Mouse (Mus musculus) heart, embryonic 11.5 days (tissue): ENCODE results near the gene Zfp78. TPM values are rescaled to one million over a fixed set of nuclear protein-coding genes. Genes with fewer than 3 reads are reported as not detected.

ENCODE experiments used
- ATAC-seq: fragments of 200-750 bp; cut with Nextera tagmentation; replicated peaks from 2 replicates; pipeline ENCODE4 v1.8.0; 2017; ENCODE audit warnings: moderate library complexity; ENCODE audit not compliant: insufficient number of reproducible peaks, low FRiP score, low TSS enrichment
- H3K27ac ChIP-seq: fragments of 300-500 bp; sonication (generic); 2 replicates; pipeline ENCODE4 v1.5.1; 2014; ENCODE audit warnings: mild to moderate bottlenecking, low read depth, low read length
- H3K27me3 ChIP-seq: fragments of 300-500 bp; sonication (generic); 2 replicates; pipeline ENCODE4 v1.6.1; 2014; ENCODE audit warnings: mild to moderate bottlenecking, low read length, mixed read lengths; ENCODE audit not compliant: control insufficient read depth, insufficient read depth
- H3K36me3 ChIP-seq: fragments of 300-500 bp; sonication (generic); 2 replicates; pipeline ENCODE4 v1.6.1; 2014; ENCODE audit warnings: mild to moderate bottlenecking, low read length, moderate library complexity, mixed read lengths; ENCODE audit not compliant: control insufficient read depth, insufficient read depth
- H3K4me1 ChIP-seq: fragments of 300-500 bp; sonication (generic); 2 replicates; pipeline ENCODE4 v1.6.1; 2014; ENCODE audit warnings: low read length; ENCODE audit not compliant: control insufficient read depth, insufficient read depth
- H3K4me2 ChIP-seq: fragments of 300-500 bp; sonication (generic); 2 replicates; pipeline ENCODE4 v1.6.1; 2014; ENCODE audit warnings: mild to moderate bottlenecking, moderate library complexity
- H3K4me3 ChIP-seq: fragments of 300-500 bp; sonication (generic); 2 replicates; pipeline ENCODE4 v1.5.1; 2014; ENCODE audit warnings: low read depth, low read length
- H3K9ac ChIP-seq: fragments of 300-500 bp; sonication (generic); 2 replicates; pipeline ENCODE4 v1.6.1; 2014; ENCODE audit warnings: mild to moderate bottlenecking, low read depth, low read length, moderate library complexity
- H3K9me3 ChIP-seq: fragments of 300-500 bp; sonication (generic); replicated peaks from 2 replicates; pipeline ENCODE4 v1.6.1; 2016; ENCODE audit warnings: low read length; ENCODE audit not compliant: control insufficient read depth
- WGBS: fragments of 180-500 bp; shearing (Covaris S2); extraction: QIAGEN DNeasy Blood & Tissue Kit; methylation state at CpG from one replicate; pipeline ENCODE4 v1.1.7; 2014; ENCODE audit not compliant: insufficient replicate concordance; 5-methylcytosine and 5-hydroxymethylcytosine counted together
- polyA plus RNA-seq: library from polyadenylated mRNA; unstranded; fragments of >200 nt; fragmentation: Nextera tagmentation; extraction: Ambion mirVana; gene quantifications from 2 replicates; pipeline ENCODE4 v1.2.1, GENCODE M21; 2014

Gene Zfp78
- polyA plus RNA-seq, 1 experiment from 2014 or later, result 1.5 TPM

GRCm38 (mm10) chr7:6381431-6381830, 18.4 kb downstream of the Zfp78 start:
- Histone ChIP-seq H3K4me3 (no peak overlapping the region), H3K27ac (no peak overlapping the region), H3K4me1 (peaks cover 5% of the 10 kb centered on the region), H3K4me2 (no peak overlapping the region), H3K36me3 (no peaks in the 10 kb centered on the region), H3K9ac (no peak overlapping the region), H3K27me3 (no peaks in the 10 kb centered on the region), H3K9me3 (no peaks in the 10 kb centered on the region)
- no peak for ATAC-seq
- WGBS, result 74% methylated on average over 2 of the region's 2 CpGs

GRCm38 (mm10) chr7:6383044-6383455, 20.0 kb downstream of the Zfp78 start, which contains the start of gene Zfp28:
TSS of gene Zfp28 (plus strand) at chr7:6383295.
- Histone ChIP-seq H3K4me1 (peaks cover 5% of the 10 kb centered on the region), H3K36me3 (no peaks in the 10 kb centered on the region), H3K27ac (no peak within 1 kb of the TSS), H3K4me3 (peak within 1 kb of the TSS; percentile 66), H3K9me3 (no peaks in the 10 kb centered on the region), H3K4me2 (peak within 1 kb of the TSS; percentile 87), H3K9ac (peak within 1 kb of the TSS; percentile 83), H3K27me3 (no peaks in the 10 kb centered on the region)
- 0% methylated on average over 28 of the region's 28 CpGs for WGBS
- peak; percentile 98 for ATAC-seq

DNA sequence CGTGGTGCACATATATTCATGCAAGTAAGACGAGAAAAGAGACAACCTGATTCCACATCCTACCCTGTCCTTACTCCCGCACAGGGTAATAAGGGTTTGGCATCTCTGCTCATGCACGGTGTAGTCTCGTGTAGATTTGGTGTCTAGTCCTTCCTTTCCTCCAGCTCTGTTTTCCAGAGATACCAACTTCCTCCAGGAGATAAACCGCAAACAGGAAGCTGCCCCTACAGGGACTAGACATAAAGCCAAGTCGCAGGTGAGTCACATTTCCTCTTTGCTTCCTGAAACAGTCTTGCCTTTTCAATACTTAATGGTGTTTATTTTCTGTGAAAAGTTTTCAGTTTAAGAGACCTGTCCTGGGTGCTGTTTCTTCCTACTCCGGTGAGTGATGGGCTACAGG, 20.9 kb downstream of the Zfp78 start:
- WGBS, result 48% methylated on average over 8 of the region's 8 CpGs
- Histone ChIP-seq H3K27me3 (no peaks in the 10 kb centered on the region), H3K36me3 (no peaks in the 10 kb centered on the region), H3K4me2 (peak overlapping the region; percentile 87), H3K27ac (no peak overlapping the region), H3K9me3 (no peaks in the 10 kb centered on the region), H3K4me1 (peaks cover 5% of the 10 kb centered on the region), H3K9ac (peak overlapping the region; percentile 83; the same call in 1 of the 2 replicates), H3K4me3 (peak overlapping the region; percentile 66)
- ATAC-seq, result no peak

DNA sequence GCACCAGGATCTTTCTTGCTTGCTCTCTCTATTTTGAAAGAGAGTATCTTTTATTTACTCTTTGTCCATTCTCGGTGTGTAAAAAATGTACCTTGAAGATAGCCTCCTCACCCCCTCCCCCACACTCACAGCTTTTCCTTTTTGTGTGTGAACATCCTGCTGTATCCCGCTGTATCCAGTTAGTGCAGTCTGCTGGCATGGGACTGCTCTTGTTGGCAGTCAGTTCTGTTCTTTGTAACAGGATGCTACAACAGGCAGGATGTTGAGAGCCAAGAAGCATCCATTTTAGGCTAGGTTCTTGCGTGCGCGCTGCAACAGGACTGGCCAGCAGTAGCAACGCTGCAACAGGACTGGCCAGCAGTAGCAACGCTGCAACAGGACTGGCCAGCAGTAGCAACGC, 23.9 kb downstream of the Zfp78 start:
- H3K4me3 ChIP-seq, result no peak overlapping the region
- H3K27me3 ChIP-seq, result no peaks in the 10 kb centered on the region
- no peaks in the 10 kb centered on the region for H3K9me3 ChIP-seq
- no peak overlapping the region for H3K9ac ChIP-seq
- H3K36me3 ChIP-seq, result peaks cover 9% of the 10 kb centered on the region; the same call in 1 of the 2 replicates
- no peak for ATAC-seq
- no peak overlapping the region for H3K4me2 ChIP-seq
- 86% methylated on average over 8 of the region's 8 CpGs for WGBS
- H3K4me1 ChIP-seq, result peaks cover 5% of the 10 kb centered on the region
- H3K27ac ChIP-seq, result no peak overlapping the region

DNA sequence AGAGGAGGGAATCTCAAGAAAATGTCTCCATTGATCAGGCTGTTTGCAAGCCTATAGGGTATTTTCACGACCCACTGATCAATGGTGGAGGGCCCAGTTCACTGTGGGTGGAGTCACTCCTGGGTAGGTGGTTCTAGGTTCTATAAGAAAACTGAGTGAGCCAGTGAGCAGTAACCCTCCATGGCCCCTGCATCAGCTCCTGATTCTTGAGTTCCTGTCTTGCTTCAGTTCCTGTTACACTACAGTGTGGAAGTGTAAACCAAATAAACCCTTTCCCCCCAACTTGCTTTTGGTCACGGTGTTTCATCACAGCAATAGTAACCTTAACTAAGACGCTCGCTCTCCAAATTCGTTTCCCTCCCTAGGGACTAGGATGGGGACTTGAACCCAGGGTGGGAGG, 25.9 kb downstream of the Zfp78 start:
- Histone ChIP-seq H3K4me3 (no peak overlapping the region), H3K36me3 (peaks cover 22% of the 10 kb centered on the region), H3K27ac (no peak overlapping the region), H3K9ac (no peak overlapping the region), H3K27me3 (no peaks in the 10 kb centered on the region), H3K4me2 (no peak overlapping the region), H3K4me1 (peaks cover under 1% of the 10 kb centered on the region; the same call in 1 of the 2 replicates), H3K9me3 (no peaks in the 10 kb centered on the region)
- 80% methylated on average over 5 of the region's 5 CpGs for WGBS
- no peak for ATAC-seq

GRCm38 (mm10) chr7:6389449-6389848, 26.4 kb downstream of the Zfp78 start:
- H3K27me3 ChIP-seq, result no peaks in the 10 kb centered on the region
- H3K9ac ChIP-seq, result no peak overlapping the region
- H3K9me3 ChIP-seq, result no peaks in the 10 kb centered on the region
- H3K4me1 ChIP-seq, result no peaks in the 10 kb centered on the region
- peaks cover 26% of the 10 kb centered on the region for H3K36me3 ChIP-seq
- H3K4me2 ChIP-seq, result no peak overlapping the region
- WGBS, result 69% methylated on average over 5 of the region's 5 CpGs
- ATAC-seq, result no peak
- H3K27ac ChIP-seq, result no peak overlapping the region
- H3K4me3 ChIP-seq, result no peak overlapping the region

DNA sequence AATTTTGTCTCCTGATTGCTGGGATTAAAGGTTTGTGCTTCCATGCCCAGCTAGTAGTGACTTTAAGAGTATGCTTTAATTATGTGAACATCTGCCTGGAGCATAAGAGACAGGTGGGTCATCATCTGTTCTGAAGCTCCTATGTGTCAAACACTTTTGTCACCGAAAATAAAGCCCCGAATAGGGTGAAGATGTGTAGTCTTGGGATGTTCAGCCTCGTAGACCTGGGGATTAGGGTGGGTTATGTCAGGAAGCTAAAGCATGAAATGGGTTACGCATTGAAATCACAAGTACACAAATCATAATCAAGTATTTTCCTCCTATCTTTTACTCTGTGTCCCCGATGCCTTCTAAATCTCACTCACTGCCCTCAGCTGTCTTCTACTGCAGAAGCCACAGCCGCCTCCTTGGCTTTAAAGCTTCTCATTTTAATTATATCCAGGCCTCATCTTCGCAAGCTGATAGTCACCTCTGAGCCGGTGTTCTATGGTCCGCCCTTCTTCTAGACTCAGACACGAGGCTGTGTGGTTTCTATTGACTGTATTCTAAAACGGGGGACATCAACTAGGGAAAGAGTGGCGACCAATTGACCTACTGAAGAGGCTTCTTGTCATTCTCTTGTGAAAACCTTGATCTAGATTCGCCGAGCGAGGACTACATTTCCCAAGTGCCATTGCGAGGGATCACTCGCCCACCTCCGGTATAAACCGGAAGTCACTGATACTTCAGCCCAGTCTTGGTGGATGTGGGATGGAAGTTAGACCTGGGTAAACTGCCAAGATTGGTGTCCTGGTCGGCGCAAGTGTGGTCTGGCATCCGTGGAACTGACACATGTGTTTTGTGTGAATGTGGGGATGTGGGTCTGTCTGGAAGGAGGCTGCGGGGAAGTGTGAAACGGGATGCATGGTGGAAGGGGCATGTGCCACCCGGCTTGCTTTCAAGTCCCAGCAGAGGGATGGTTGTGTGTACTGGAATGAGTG, 35.2 kb downstream of the Zfp78 start, which contains the start of gene Smim17:
Gene Smim17, plus strand, starts transcription at position 720 of the 980 bp plus-strand sequence.
- no peak within 1 kb of the TSS for H3K27ac ChIP-seq
- ATAC-seq, result peak; percentile 75
- peak within 1 kb of the TSS; percentile 57 for H3K4me3 ChIP-seq
- peak within 1 kb of the TSS; percentile 65 for H3K9ac ChIP-seq
- no peaks in the 10 kb centered on the region for H3K27me3 ChIP-seq
- H3K4me1 ChIP-seq, result no peaks in the 10 kb centered on the region
- 27% methylated on average over 25 of the region's 25 CpGs for WGBS
- peak within 1 kb of the TSS; percentile 73 for H3K4me2 ChIP-seq
- no peaks in the 10 kb centered on the region for H3K9me3 ChIP-seq
- peaks cover 9% of the 10 kb centered on the region for H3K36me3 ChIP-seq

- H3K9me3 ChIP-seq, result no peaks in the 10 kb centered on the region
- H3K36me3 ChIP-seq, result no peaks in the 10 kb centered on the region
- peak; percentile 72 for ATAC-seq
- 3% methylated on average over 17 of the region's 17 CpGs for WGBS
- no peak within 1 kb of the TSS for H3K4me3 ChIP-seq
- H3K9ac ChIP-seq, result no peak within 1 kb of the TSS
- no peak within 1 kb of the TSS for H3K4me2 ChIP-seq
- H3K27ac ChIP-seq, result no peak within 1 kb of the TSS
- H3K27me3 ChIP-seq, result no peaks in the 10 kb centered on the region
- no peaks in the 10 kb centered on the region for H3K4me1 ChIP-seq
Measured at GRCm38 (mm10) chr7:6410043-6410442, 47.0 kb downstream of the Zfp78 start, which contains the start of gene Gm20715. TSS of gene Gm20715 (plus strand) at chr7:6410277.
